Mouse (Mus musculus) intestine, postnatal 0 days (tissue): ENCODE data around the gene Uri1. TPM values are rescaled to one million over a fixed set of nuclear protein-coding genes. Genes with fewer than 3 reads are reported as not detected.

Experiments used
- ATAC-seq: fragments of 200-750 bp; cut with Nextera tagmentation; 2 replicates; pipeline ENCODE4 v1.8.0; 2017; ENCODE audit warnings: mild to moderate bottlenecking, moderate TSS enrichment, moderate library complexity
- H3K27ac ChIP-seq: fragments of 300-500 bp; sonication (generic); 2 replicates; pipeline ENCODE4 v1.5.1; 2014; ENCODE audit warnings: mild to moderate bottlenecking, low read depth, low read length, moderate library complexity
- H3K27me3 ChIP-seq: fragments of 300-500 bp; sonication (generic); replicated peaks from 2 replicates; pipeline ENCODE4 v1.6.1; 2014; ENCODE audit warnings: low read length, mixed read lengths; ENCODE audit not compliant: control insufficient read depth, insufficient read depth
- H3K36me3 ChIP-seq: fragments of 300-500 bp; sonication (generic); 2 replicates; pipeline ENCODE4 v1.6.1; 2014; ENCODE audit warnings: mild to moderate bottlenecking, moderate library complexity; ENCODE audit not compliant: control insufficient read depth, insufficient read depth
- H3K4me1 ChIP-seq: fragments of 300-500 bp; sonication (generic); replicated peaks from 2 replicates; pipeline ENCODE4 v1.6.1; 2014; ENCODE audit warnings: antibody characterized with exemption, low read length, mixed read lengths; ENCODE audit not compliant: control insufficient read depth, insufficient read depth
- H3K4me2 ChIP-seq: fragments of 300-500 bp; sonication (generic); replicated peaks from 2 replicates; pipeline ENCODE4 v1.6.1; 2014; ENCODE audit warnings: low read depth, mild to moderate bottlenecking, moderate library complexity
- H3K4me3 ChIP-seq: fragments of 300-500 bp; sonication (generic); 2 replicates; pipeline ENCODE4 v1.5.1; 2014; ENCODE audit warnings: low read depth, low read length
- H3K9ac ChIP-seq: fragments of 300-500 bp; sonication (generic); 2 replicates; pipeline ENCODE4 v1.6.1; 2014; ENCODE audit warnings: mild to moderate bottlenecking, low read depth, low read length
- H3K9me3 ChIP-seq: fragments of 300-500 bp; sonication (generic); 2 replicates; pipeline ENCODE4 v1.6.1; 2016; ENCODE audit warnings: mixed run types; ENCODE audit not compliant: control insufficient read depth
- CTCF ChIP-seq: sonication (generic); IDR thresholded peaks from 2 replicates; pipeline ENCODE4 v1.5.1; 2016; ENCODE audit warnings: low read depth, mild to moderate bottlenecking, control low read depth, antibody characterized with exemption, moderate library complexity
- WGBS: fragments of 180-500 bp; shearing (Covaris S2); extraction: QIAGEN DNeasy Blood & Tissue Kit; methylation state at CpG from one replicate; pipeline ENCODE4 v1.1.7; 2014; 5-methylcytosine and 5-hydroxymethylcytosine counted together
- polyA plus RNA-seq: library from polyadenylated mRNA; unstranded; fragments of >200 nt; fragmentation: Nextera tagmentation; extraction: Ambion mirVana; gene quantifications from 2 replicates; pipeline ENCODE4 v1.2.1, GENCODE M21; 2015

Gene Uri1
- polyA plus RNA-seq, 1 experiment from 2014 or later: 25.6 TPM

- no peak for TF ChIP-seq CTCF
- WGBS: 26% methylated on average over 6 of the region's 6 CpGs
- Histone ChIP-seq H3K9ac (no peak overlapping the region), H3K4me3 (no peak overlapping the region), H3K27ac (no peak overlapping the region), H3K27me3 (no peaks in the 10 kb centered on the region), H3K4me2 (peak overlapping the region; percentile 30), H3K4me1 (no peaks in the 10 kb centered on the region), H3K36me3 (no peaks in the 10 kb centered on the region), H3K9me3 (no peaks in the 10 kb centered on the region)
- ATAC-seq: 0 out of 2 replicates have a peak, but pooled peaks have one; percentile 22
Measured at GRCm38 (mm10) chr7:38030606-38031005, 7.3 kb upstream of the Uri1 start.

- Histone ChIP-seq H3K9ac (no peak overlapping the region), H3K4me1 (no peaks in the 10 kb centered on the region), H3K9me3 (no peaks in the 10 kb centered on the region), H3K27me3 (no peaks in the 10 kb centered on the region), H3K4me2 (peak overlapping the region; percentile 14; the same call in 1 of the 2 replicates), H3K36me3 (no peaks in the 10 kb centered on the region), H3K4me3 (no peak overlapping the region), H3K27ac (no peak overlapping the region)
- whole genome bisulfite sequencing: 5% methylated on average over 2 of the region's 2 CpGs
- peak; percentile 77 for ATAC-seq
- TF ChIP-seq CTCF: 0 out of 2 replicates have a peak, but pooled peaks have one; percentile 8
Measured at GRCm38 (mm10) chr7:38029986-38030385, 6.6 kb upstream of the Uri1 start.

- no peaks in the 10 kb centered on the region for H3K36me3 ChIP-seq
Measured at GRCm38 (mm10) chr7:38029083-38029482, 5.7 kb upstream of the Uri1 start.

GRCm38 (mm10) chr7:38027940-38028600, 4.7 kb upstream of the Uri1 start:
- ATAC-seq: no peak
- no peak overlapping the region for H3K4me3 ChIP-seq
- no peak overlapping the region for H3K27ac ChIP-seq
- H3K4me2 ChIP-seq: no peak overlapping the region
- no peaks in the 10 kb centered on the region for H3K36me3 ChIP-seq
- H3K4me1 ChIP-seq: no peaks in the 10 kb centered on the region
- WGBS: 88% methylated on average over 7 of the region's 7 CpGs
- no peaks in the 10 kb centered on the region for H3K27me3 ChIP-seq
- no peak for TF ChIP-seq CTCF
- no peaks in the 10 kb centered on the region for H3K9me3 ChIP-seq
- H3K9ac ChIP-seq: no peak overlapping the region

More at GRCm38 (mm10) chr7:38029083-38029482, 5.7 kb upstream of the Uri1 start:
- no peak overlapping the region for H3K9ac ChIP-seq
- H3K4me3 ChIP-seq: no peak overlapping the region
- H3K27me3 ChIP-seq: no peaks in the 10 kb centered on the region
- WGBS: 34% methylated on average over 5 of the region's 5 CpGs
- TF ChIP-seq CTCF: no peak
- no peak overlapping the region for H3K4me2 ChIP-seq
- H3K27ac ChIP-seq: no peak overlapping the region
- no peaks in the 10 kb centered on the region for H3K4me1 ChIP-seq
- no peak for ATAC-seq
- H3K9me3 ChIP-seq: no peaks in the 10 kb centered on the region

GRCm38 (mm10) chr7:38024839-38025238, 1.5 kb upstream of the Uri1 start:
- Histone ChIP-seq H3K9me3 (no peaks in the 10 kb centered on the region), H3K27me3 (no peaks in the 10 kb centered on the region), H3K27ac (no peak overlapping the region), H3K36me3 (no peaks in the 10 kb centered on the region), H3K4me3 (no peak overlapping the region), H3K4me2 (no peak overlapping the region), H3K4me1 (no peaks in the 10 kb centered on the region), H3K9ac (no peak overlapping the region)
- ATAC-seq: peak; percentile 73; the same call in 1 of the 2 replicates
- WGBS: 48% methylated on average over 4 of the region's 4 CpGs
- TF ChIP-seq CTCF: no peak

GRCm38 (mm10) chr7:38019770-38020169, 3.6 kb downstream of the Uri1 start:
- H3K9ac ChIP-seq: no peak overlapping the region
- H3K4me3 ChIP-seq: peak overlapping the region; percentile 84
- no peak overlapping the region for H3K27ac ChIP-seq
- H3K36me3 ChIP-seq: no peaks in the 10 kb centered on the region
- peak overlapping the region; percentile 67 for H3K4me2 ChIP-seq
- no peak for ATAC-seq
- no peaks in the 10 kb centered on the region for H3K27me3 ChIP-seq
- no peaks in the 10 kb centered on the region for H3K4me1 ChIP-seq
- 42% methylated on average over 2 of the region's 2 CpGs for WGBS
- no peak for TF ChIP-seq CTCF
- no peaks in the 10 kb centered on the region for H3K9me3 ChIP-seq

- 0% methylated on average over 20 of the region's 49 CpGs for WGBS
- 0 out of 2 replicates have a peak, but pooled peaks have one; percentile 1 for TF ChIP-seq CTCF
- ATAC-seq: peak; percentile 90
Measured at GRCm38 (mm10) chr7:38019369-38019749, 4.0 kb downstream of the Uri1 start.

More at GRCm38 (mm10) chr7:38019369-38019749, 4.0 kb downstream of the Uri1 start:
- Histone ChIP-seq H3K4me1 (no peaks in the 10 kb centered on the region), H3K4me3 (peak overlapping the region; percentile 84), H3K9me3 (no peaks in the 10 kb centered on the region), H3K27ac (peak overlapping the region; percentile 85), H3K27me3 (no peaks in the 10 kb centered on the region), H3K9ac (peak overlapping the region; percentile 91), H3K4me2 (peak overlapping the region; percentile 67), H3K36me3 (no peaks in the 10 kb centered on the region)
